Mouse (Mus musculus): ENCODE data around the gene Glp2r. TPM values are rescaled to one million over a fixed set of nuclear protein-coding genes. Genes with fewer than 3 reads are reported as not detected.

The Glp2r gene
- polyA plus RNA-seq, 1 experiment from 2014 or later = 0.04 TPM

- no peak overlapping the region for H3K9ac ChIP-seq
- no peak overlapping the region for H3K4me2 ChIP-seq
- H3K4me3 ChIP-seq = no peak overlapping the region
- no peak for ATAC-seq (replicated peaks)
- WGBS = 91% methylated on average over 3 of the region's 3 CpGs
- no peaks in the 10 kb centered on the region for H3K9me3 ChIP-seq
- peaks cover 6% of the 10 kb centered on the region; the same call in 1 of the 2 replicates for H3K4me1 ChIP-seq
- no peak overlapping the region for H3K27ac ChIP-seq
- no peaks in the 10 kb centered on the region for H3K27me3 ChIP-seq (replicated peaks)
- H3K36me3 ChIP-seq (replicated peaks) = no peaks in the 10 kb centered on the region
Measured at GRCm38 (mm10) chr11:67668460-67669007, 102.4 kb downstream of the Glp2r start.

- Histone ChIP-seq H3K27ac (no peak overlapping the region), H3K4me3 (no peak overlapping the region), H3K4me1 (peaks cover 6% of the 10 kb centered on the region; the same call in 1 of the 2 replicates), H3K9ac (no peak overlapping the region), H3K36me3 (replicated peaks) (no peaks in the 10 kb centered on the region), H3K27me3 (replicated peaks) (no peaks in the 10 kb centered on the region), H3K9me3 (no peaks in the 10 kb centered on the region), H3K4me2 (no peak overlapping the region)
- WGBS = 72% methylated on average over 13 of the region's 13 CpGs
- ATAC-seq (replicated peaks) = no peak
Measured at GRCm38 (mm10) chr11:67667531-67668332, 103.2 kb downstream of the Glp2r start.

GRCm38 (mm10) chr11:67666129-67666528 is 104.8 kb downstream of the Glp2r start:
- peaks cover 6% of the 10 kb centered on the region; the same call in 1 of the 2 replicates for H3K4me1 ChIP-seq

GRCm38 (mm10) chr11:67664918-67665317 is 106.0 kb downstream of the Glp2r start:
- Histone ChIP-seq H3K9me3 (no peaks in the 10 kb centered on the region), H3K4me1 (peaks cover 6% of the 10 kb centered on the region; the same call in 1 of the 2 replicates), H3K9ac (no peak overlapping the region), H3K4me3 (no peak overlapping the region), H3K4me2 (no peak overlapping the region), H3K27ac (no peak overlapping the region), H3K27me3 (replicated peaks) (no peaks in the 10 kb centered on the region), H3K36me3 (replicated peaks) (no peaks in the 10 kb centered on the region)
- ATAC-seq (replicated peaks) = no peak
- WGBS = 90% methylated on average over 6 of the region's 6 CpGs

More at GRCm38 (mm10) chr11:67666129-67666528, 104.8 kb downstream of the Glp2r start:
- H3K27me3 ChIP-seq (replicated peaks) = no peaks in the 10 kb centered on the region
- H3K4me3 ChIP-seq = no peak overlapping the region
- no peak overlapping the region for H3K4me2 ChIP-seq
- H3K9me3 ChIP-seq = no peaks in the 10 kb centered on the region
- H3K9ac ChIP-seq = no peak overlapping the region
- no peak for ATAC-seq (replicated peaks)
- no peaks in the 10 kb centered on the region for H3K36me3 ChIP-seq (replicated peaks)
- WGBS = 88% methylated on average over 5 of the region's 5 CpGs
- no peak overlapping the region for H3K27ac ChIP-seq

- no peak overlapping the region for H3K4me3 ChIP-seq
- no peaks in the 10 kb centered on the region for H3K9me3 ChIP-seq
- 94% methylated on average over 3 of the region's 3 CpGs for WGBS
Measured at GRCm38 (mm10) chr11:67664261-67664660, 106.7 kb downstream of the Glp2r start.

GRCm38 (mm10) chr11:67663437-67663836 is 107.5 kb downstream of the Glp2r start:
- 96% methylated on average over 4 of the region's 4 CpGs for WGBS
- H3K4me1 ChIP-seq = peaks cover 6% of the 10 kb centered on the region; the same call in 1 of the 2 replicates
- ATAC-seq (replicated peaks) = no peak
- H3K9ac ChIP-seq = no peak overlapping the region
- H3K27ac ChIP-seq = no peak overlapping the region
- H3K27me3 ChIP-seq (replicated peaks) = no peaks in the 10 kb centered on the region
- H3K4me2 ChIP-seq = no peak overlapping the region
- H3K4me3 ChIP-seq = no peak overlapping the region
- H3K9me3 ChIP-seq = no peaks in the 10 kb centered on the region
- H3K36me3 ChIP-seq (replicated peaks) = no peaks in the 10 kb centered on the region

More at GRCm38 (mm10) chr11:67664261-67664660, 106.7 kb downstream of the Glp2r start:
- no peak overlapping the region for H3K4me2 ChIP-seq
- H3K36me3 ChIP-seq (replicated peaks) = no peaks in the 10 kb centered on the region
- no peak overlapping the region for H3K9ac ChIP-seq
- H3K27ac ChIP-seq = no peak overlapping the region
- H3K27me3 ChIP-seq (replicated peaks) = no peaks in the 10 kb centered on the region
- H3K4me1 ChIP-seq = peaks cover 6% of the 10 kb centered on the region; the same call in 1 of the 2 replicates
- ATAC-seq (replicated peaks) = no peak

- Histone ChIP-seq H3K4me1 (no peaks in the 10 kb centered on the region), H3K27me3 (replicated peaks) (no peaks in the 10 kb centered on the region), H3K27ac (no peak overlapping the region), H3K36me3 (replicated peaks) (no peaks in the 10 kb centered on the region), H3K9me3 (no peaks in the 10 kb centered on the region), H3K4me3 (no peak overlapping the region), H3K9ac (no peak overlapping the region), H3K4me2 (no peak overlapping the region)
- ATAC-seq (replicated peaks) = no peak
- WGBS = 92% methylated on average over 8 of the region's 8 CpGs
Measured at GRCm38 (mm10) chr11:67661465-67661864, 109.5 kb downstream of the Glp2r start.

- Histone ChIP-seq H3K4me2 (no peak overlapping the region), H3K36me3 (replicated peaks) (no peaks in the 10 kb centered on the region), H3K9ac (no peak overlapping the region), H3K9me3 (no peaks in the 10 kb centered on the region), H3K4me1 (peaks cover 14% of the 10 kb centered on the region), H3K4me3 (no peak overlapping the region), H3K27ac (no peak overlapping the region), H3K27me3 (replicated peaks) (no peaks in the 10 kb centered on the region)
- no peak for ATAC-seq (replicated peaks)
- WGBS = 50% methylated on average over 11 of the region's 11 CpGs
Measured at GRCm38 (mm10) chr11:67657685-67658382, 113.1 kb downstream of the Glp2r start.

- H3K9me3 ChIP-seq = no peaks in the 10 kb centered on the region
- no peak for ATAC-seq (replicated peaks)
- no peak overlapping the region for H3K27ac ChIP-seq
- no peak overlapping the region for H3K4me3 ChIP-seq
- 89% methylated on average over 9 of the region's 9 CpGs for WGBS
- no peak overlapping the region for H3K9ac ChIP-seq
- peaks cover 23% of the 10 kb centered on the region for H3K4me1 ChIP-seq
- H3K27me3 ChIP-seq (replicated peaks) = no peaks in the 10 kb centered on the region
- H3K4me2 ChIP-seq = no peak overlapping the region
- no peaks in the 10 kb centered on the region for H3K36me3 ChIP-seq (replicated peaks)
Measured at GRCm38 (mm10) chr11:67656811-67657210, 114.1 kb downstream of the Glp2r start.

GRCm38 (mm10) chr11:67656366-67656765 is 114.6 kb downstream of the Glp2r start:
- Histone ChIP-seq H3K9me3 (no peaks in the 10 kb centered on the region), H3K4me1 (peaks cover 23% of the 10 kb centered on the region), H3K27ac (no peak overlapping the region), H3K9ac (no peak overlapping the region), H3K4me3 (no peak overlapping the region), H3K27me3 (replicated peaks) (no peaks in the 10 kb centered on the region), H3K36me3 (replicated peaks) (no peaks in the 10 kb centered on the region), H3K4me2 (no peak overlapping the region)
- ATAC-seq (replicated peaks) = no peak
- 83% methylated on average over 7 of the region's 7 CpGs for WGBS

GRCm38 (mm10) chr11:67655236-67655959 is 115.6 kb downstream of the Glp2r start:
- H3K4me2 ChIP-seq = no peak overlapping the region
- H3K4me3 ChIP-seq = no peak overlapping the region
- 64% methylated on average over 17 of the region's 17 CpGs for WGBS
- H3K27me3 ChIP-seq (replicated peaks) = no peaks in the 10 kb centered on the region
- no peak; the same call in 1 of the 2 replicates for ATAC-seq (replicated peaks)
- H3K9ac ChIP-seq = no peak overlapping the region
- H3K4me1 ChIP-seq = peaks cover 23% of the 10 kb centered on the region
- H3K36me3 ChIP-seq (replicated peaks) = no peaks in the 10 kb centered on the region
- H3K9me3 ChIP-seq = no peaks in the 10 kb centered on the region
- no peak overlapping the region for H3K27ac ChIP-seq

GRCm38 (mm10) chr11:67654514-67654913 is 116.4 kb downstream of the Glp2r start:
- Histone ChIP-seq H3K4me2 (no peak overlapping the region), H3K27me3 (replicated peaks) (no peaks in the 10 kb centered on the region), H3K27ac (no peak overlapping the region), H3K4me1 (peaks cover 23% of the 10 kb centered on the region), H3K36me3 (replicated peaks) (no peaks in the 10 kb centered on the region), H3K9ac (no peak overlapping the region), H3K4me3 (no peak overlapping the region), H3K9me3 (no peaks in the 10 kb centered on the region)
- ATAC-seq (replicated peaks) = no peak
- 92% methylated on average over 4 of the region's 4 CpGs for WGBS
